Comparison of ENCODE assay signal across 9 mouse cellular contexts in genomic region chrX:121479402-121479989, GRCm38 (mm10).
DNase-seq lines count a peak whose midpoint lies in the region; ATAC-seq lines count a peak whose summit lies in the region.
"Had no signal": no experiment of that assay in that cellular context is flagged by ENCODE, and none has a peak within 500 bp of the region (broad histone marks: within the 10 kb centered on the region; RNA-seq: fewer than 3 reads in every experiment).

No protein-coding gene starts in this region.

- no peaks in the 10 kb centered on the region for H3K36me3 ChIP-seq in kidney, embryonic 15.5 days
- H3K36me3 ChIP-seq in midbrain, embryonic 11.5 days (ENCODE audit: control insufficient read depth, insufficient read depth, low read length): no peaks in the 10 kb centered on the region

- H3K27ac ChIP-seq in kidney, embryonic 15.5 days: no peak overlapping the region
- H3K27ac ChIP-seq in midbrain, embryonic 11.5 days (ENCODE audit: low read depth, low read length): no peak overlapping the region

- peak overlapping the region; percentile 7; the same call in 1 of the 2 replicates for H3K4me3 ChIP-seq in kidney, embryonic 15.5 days (replicated peaks)
- H3K4me3 ChIP-seq in midbrain, embryonic 11.5 days (ENCODE audit: low read depth, low read length): no peak overlapping the region

- H3K27me3 ChIP-seq in kidney, embryonic 15.5 days: no peaks in the 10 kb centered on the region
- no peaks in the 10 kb centered on the region for H3K27me3 ChIP-seq in midbrain, embryonic 11.5 days (ENCODE audit: control insufficient read depth, insufficient read depth, low read length)

- intact Hi-C loops in heart, postnatal 14 days (cut with DNase I): no loop called here

- H3K9me3 ChIP-seq in kidney, embryonic 15.5 days (replicated peaks): no peaks in the 10 kb centered on the region
- H3K9me3 ChIP-seq in midbrain, embryonic 11.5 days (ENCODE audit: control insufficient read depth, low read length): no peaks in the 10 kb centered on the region

- peak; percentile 85 for ATAC-seq in kidney, embryonic 15.5 days (replicated peaks; ENCODE audit: low FRiP score)
- peak; percentile 88 for ATAC-seq in midbrain, embryonic 11.5 days (ENCODE audit: low FRiP score)
- ATAC-seq: liver, postnatal 0 days had no signal

- no peak for DNase-seq in kidney, adult 11 months
- DNase-seq in embryo, embryonic 10.5 days (ENCODE audit: low spot score): peak; percentile 32
- DNase-seq in heart, postnatal 14 days: peak; percentile 1 to 2
- DNase-seq in midbrain, embryonic 11.5 days (ENCODE audit: low spot score, missing footprints): no peak
- DNase-seq in adrenal gland, adult 8-10 months: no peak
- no peak for DNase-seq in cerebellum, postnatal 4 days (ENCODE audit: low spot score in 2 of 2)
- DNase-seq: liver, postnatal 0 days; thymus, adult 18-20 months had no signal

- WGBS in kidney, embryonic 15.5 days: 16% methylated on average over 4 of the region's 4 CpGs
- 20% methylated on average over 4 of the region's 4 CpGs for WGBS in midbrain, embryonic 11.5 days

- no peak overlapping the region for H3K9ac ChIP-seq in kidney, embryonic 15.5 days
- no peak overlapping the region for H3K9ac ChIP-seq in midbrain, embryonic 11.5 days (ENCODE audit: low read length)
- H3K9ac ChIP-seq: liver, postnatal 0 days had no signal

- H3K4me2 ChIP-seq in kidney, embryonic 15.5 days: peak overlapping the region; percentile 40; the same call in 1 of the 2 replicates
- no peak overlapping the region for H3K4me2 ChIP-seq in midbrain, embryonic 11.5 days

- H3K4me1 ChIP-seq in kidney, embryonic 15.5 days: no peaks in the 10 kb centered on the region
- H3K4me1 ChIP-seq in midbrain, embryonic 11.5 days (ENCODE audit: control insufficient read depth, insufficient read depth, low read length): no peaks in the 10 kb centered on the region

Comparison
In these comparisons a context has a peak if more than half of its experiments do, and no peak if none do; other contexts are left out.
1. DNase-seq: peak in embryo, embryonic 10.5 days (single experiment) and heart, postnatal 14 days (2 of 2); none in kidney, adult 11 months (single experiment), midbrain, embryonic 11.5 days (single experiment), adrenal gland, adult 8-10 months (single experiment) and cerebellum, postnatal 4 days (0 of 2).